Mouse (Mus musculus): Measurements from ENCODE around the gene Rhox4a. TPM values are rescaled to one million over a fixed set of nuclear protein-coding genes. Genes with fewer than 3 reads are reported as not detected.
"Not testable (repeated sequence)": the region's sequence is repeated elsewhere in the genome, so short reads cannot be mapped to it uniquely, and the experiment has no call there.

The Rhox4a gene
- polyA plus RNA-seq (2012; rRNA removed), result not detected in 2 replicates

DNA sequence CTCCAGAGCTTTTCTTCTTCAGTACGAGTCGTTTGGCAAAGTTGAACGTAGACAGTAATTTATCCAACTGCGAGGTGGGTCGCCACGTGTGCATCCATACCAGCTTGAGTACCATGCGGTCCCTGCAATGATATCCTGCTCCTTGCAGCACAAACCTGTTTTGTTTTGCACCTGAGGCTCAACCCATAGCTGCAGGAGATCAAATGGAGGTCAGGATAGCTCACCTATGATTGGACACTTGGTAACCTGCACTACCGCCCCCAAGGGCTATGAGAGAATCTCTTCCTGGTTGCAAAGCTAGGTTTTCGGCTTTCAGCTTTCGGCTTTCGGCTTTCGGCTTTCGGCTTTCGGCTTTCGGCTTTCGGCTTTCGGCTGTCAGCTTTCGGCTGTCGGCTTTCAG, at the start of gene Rhox4a:
Rhox4a (plus strand) TSS at position 301 of the 400 bp plus-strand sequence.
- not testable (repeated sequence) for H3K27ac ChIP-seq (ENCODE audit: control insufficient read depth, insufficient read depth, low read length); H3K27me3 ChIP-seq (ENCODE audit: control insufficient read depth, insufficient read depth, low read length); H3K36me3 ChIP-seq (ENCODE audit: control insufficient read depth, insufficient read depth, low read length)

GRCm38 (mm10) chrX:37222158-37222557, 43.0 kb upstream of the Rhox4a start, which contains the start of gene Rhox1:
TSS of gene Rhox1 (minus strand) at chrX:37222258.
- not testable (repeated sequence) for H3K4me3 ChIP-seq (ENCODE audit: control insufficient read depth, insufficient read depth, low read length); H3K27ac ChIP-seq (ENCODE audit: control insufficient read depth, insufficient read depth, low read length); H3K27me3 ChIP-seq (ENCODE audit: control insufficient read depth, insufficient read depth, low read length); H3K4me1 ChIP-seq (replicated peaks; ENCODE audit: control insufficient read depth, insufficient read depth, low read length); H3K36me3 ChIP-seq (ENCODE audit: control insufficient read depth, insufficient read depth, low read length); DNase-seq
- 95% methylated on average over 1 of the region's 1 CpGs for WGBS

More for the DNA sequence above, at the start of gene Rhox4a:
- 95% methylated on average over 11 of the region's 19 CpGs for WGBS
- H3K4me3 ChIP-seq (ENCODE audit: control insufficient read depth, insufficient read depth, low read length); DNase-seq; H3K4me1 ChIP-seq (replicated peaks; ENCODE audit: control insufficient read depth, insufficient read depth, low read length): not testable (repeated sequence)

DNA sequence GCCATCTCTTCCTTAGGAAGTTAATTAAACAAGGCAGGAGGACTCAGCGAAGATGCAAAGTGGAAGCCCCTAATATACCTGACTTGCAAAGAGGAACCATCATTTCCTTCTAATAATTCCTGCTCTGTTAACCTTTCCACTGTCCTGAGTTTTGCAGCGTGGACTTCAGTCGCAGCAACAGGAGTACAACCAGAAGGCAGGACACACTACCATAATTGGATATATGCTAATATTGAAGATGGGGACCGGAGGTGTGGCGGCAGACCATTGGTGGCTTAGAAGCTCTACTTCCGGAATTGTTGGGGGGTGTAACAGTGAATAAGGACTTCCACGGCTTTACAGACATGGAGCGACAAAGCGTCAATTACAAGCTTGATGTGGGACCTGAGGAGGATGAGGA, 20.5 kb upstream of the Rhox4a start, which contains the start of gene Rhox2a:
Rhox2a (plus strand) TSS at position 301 of the 400 bp plus-strand sequence.
- WGBS, result 90% methylated on average over 2 of the region's 9 CpGs
- not testable (repeated sequence) for DNase-seq; H3K36me3 ChIP-seq (ENCODE audit: control insufficient read depth, insufficient read depth, low read length); H3K4me1 ChIP-seq (replicated peaks; ENCODE audit: control insufficient read depth, insufficient read depth, low read length); H3K27me3 ChIP-seq (ENCODE audit: control insufficient read depth, insufficient read depth, low read length); H3K4me3 ChIP-seq (ENCODE audit: control insufficient read depth, insufficient read depth, low read length); H3K27ac ChIP-seq (ENCODE audit: control insufficient read depth, insufficient read depth, low read length)

DNA sequence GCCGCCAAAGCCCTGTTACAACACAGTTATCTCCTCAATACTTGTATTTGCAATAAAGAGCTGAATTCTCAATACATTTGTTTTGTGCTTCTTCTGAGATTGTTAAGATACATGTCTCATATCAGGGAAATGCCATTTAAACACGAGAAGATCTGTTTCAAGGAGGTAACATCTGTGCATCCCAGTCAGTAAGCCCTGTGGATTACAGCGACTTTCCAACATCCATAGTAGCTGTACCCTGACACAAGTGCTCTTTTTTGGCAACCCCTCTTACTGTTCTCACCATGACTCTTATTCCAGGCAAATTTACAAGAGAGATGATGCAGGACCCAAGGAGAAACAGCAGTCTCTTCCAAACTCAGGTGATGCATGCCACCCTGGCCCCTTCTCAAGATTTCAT, 15.5 kb upstream of the Rhox4a start, which contains the start of gene Rhox3a:
Rhox3a (plus strand) TSS at position 301 of the 400 bp plus-strand sequence.
- H3K4me3 ChIP-seq (ENCODE audit: control insufficient read depth, insufficient read depth, low read length); H3K36me3 ChIP-seq (ENCODE audit: control insufficient read depth, insufficient read depth, low read length); DNase-seq; H3K27me3 ChIP-seq (ENCODE audit: control insufficient read depth, insufficient read depth, low read length); H3K4me1 ChIP-seq (replicated peaks; ENCODE audit: control insufficient read depth, insufficient read depth, low read length); H3K27ac ChIP-seq (ENCODE audit: control insufficient read depth, insufficient read depth, low read length): not testable (repeated sequence)
- WGBS, result 90% methylated on average over 1 of the region's 3 CpGs

Other genes starting within 250 kb of the Rhox4a start
- 0.13 and 0.19 TPM in 2 replicates for gene Sowahd, start 216.5 kb upstream of the Rhox4a start, polyA plus RNA-seq (2012; rRNA removed)
- 98.5 and 123 TPM in 2 replicates for gene Rpl39, start 179.9 kb upstream of the Rhox4a start, polyA plus RNA-seq (2012; rRNA removed)
- gene Upf3b, start 155.0 kb upstream of the Rhox4a start, polyA plus RNA-seq (2012; rRNA removed), result 4.8 and 5.0 TPM in 2 replicates
- gene Nkap, start 138.5 kb upstream of the Rhox4a start, polyA plus RNA-seq (2012; rRNA removed), result 5.9 and 6.8 TPM in 2 replicates
- gene Akap14, start 96.5 kb upstream of the Rhox4a start, polyA plus RNA-seq (2012; rRNA removed), result 0.06 and 0.13 TPM in 2 replicates
- gene Ndufa1, start 74.2 kb upstream of the Rhox4a start, polyA plus RNA-seq (2012; rRNA removed), result 224 and 326 TPM in 2 replicates
- gene Rnf113a1, start 74.1 kb upstream of the Rhox4a start, polyA plus RNA-seq (2012; rRNA removed), result 3.9 and 4.1 TPM in 2 replicates
- not detected in 2 replicates for gene Gm9, start 54.3 kb upstream of the Rhox4a start, polyA plus RNA-seq (2012; rRNA removed)
- gene Rhox1, start 43.1 kb upstream of the Rhox4a start, polyA plus RNA-seq (2012; rRNA removed), result not detected in 2 replicates
- gene Rhox2a, start 20.4 kb upstream of the Rhox4a start, polyA plus RNA-seq (2012; rRNA removed), result not detected in 2 replicates
- gene Rhox3a, start 15.4 kb upstream of the Rhox4a start, polyA plus RNA-seq (2012; rRNA removed), result not detected in 2 replicates
- not detected in 2 replicates for gene Rhox3a2, start 114.7 kb downstream of the Rhox4a start, polyA plus RNA-seq (2012; rRNA removed)
- gene Rhox4a2, start 125.5 kb downstream of the Rhox4a start, polyA plus RNA-seq (2012; rRNA removed), result 1.2 and 1.6 TPM in 2 replicates
- not detected in 2 replicates for gene Rhox2b, start 146.7 kb downstream of the Rhox4a start, polyA plus RNA-seq (2012; rRNA removed)
- gene Rhox4b, start 167.2 kb downstream of the Rhox4a start, polyA plus RNA-seq (2012; rRNA removed), result 0.48 and 0.54 TPM in 2 replicates
- gene Rhox2c, start 188.3 kb downstream of the Rhox4a start, polyA plus RNA-seq (2012; rRNA removed), result not detected in 2 replicates
- gene Rhox3c, start 193.2 kb downstream of the Rhox4a start, polyA plus RNA-seq (2012; rRNA removed), result not detected in 2 replicates
- not detected in 2 replicates for gene Rhox4c, start 215.0 kb downstream of the Rhox4a start, polyA plus RNA-seq (2012; rRNA removed)
- gene Rhox2d, start 228.1 kb downstream of the Rhox4a start, polyA plus RNA-seq (2012; rRNA removed), result not detected in 2 replicates
- gene Rhox4d, start 249.0 kb downstream of the Rhox4a start, polyA plus RNA-seq (2012; rRNA removed), result not detected in 2 replicates